In genomic region chr17:8546366-8546765, GRCm38 (mm10) we compare ENCODE assay signal across 32 mouse cellular contexts. TPM values are rescaled to one million over a fixed set of nuclear protein-coding genes. Genes with fewer than 3 reads are reported as not detected.
DNase-seq lines count a peak whose midpoint lies in the region; ATAC-seq and TF ChIP-seq lines count a peak whose summit lies in the region.
"Had no signal": no experiment of that assay in that cellular context is flagged by ENCODE, and none has a peak within 500 bp of the region (broad histone marks: within the 10 kb centered on the region; RNA-seq: fewer than 3 reads in every experiment).

No protein-coding gene starts in this region.

- H3K4me3 ChIP-seq in hindbrain, postnatal 0 days (ENCODE audit: low read length), result no peak overlapping the region
- H3K4me3 ChIP-seq: embryonic facial prominence, embryonic 10.5 days; embryonic facial prominence, embryonic 13.5 days; erythroblast, embryonic 14.5 days; forebrain, embryonic 12.5 days; forebrain, embryonic 15.5 days; heart, adult 2 months; heart, embryonic 10.5 days; heart, embryonic 13.5 days had no signal

- TF ChIP-seq CTCF in hindbrain, postnatal 0 days (IDR thresholded peaks at IDR 0.05; ENCODE audit: low read depth), result no peak

- H3K36me3 ChIP-seq in hindbrain, postnatal 0 days (ENCODE audit: insufficient read depth, low read length), result no peaks in the 10 kb centered on the region
- H3K36me3 ChIP-seq: embryonic facial prominence, embryonic 10.5 days; embryonic facial prominence, embryonic 13.5 days; forebrain, embryonic 12.5 days; forebrain, embryonic 15.5 days; heart, embryonic 10.5 days; heart, embryonic 13.5 days had no signal

- no peaks in the 10 kb centered on the region for H3K9me3 ChIP-seq in hindbrain, postnatal 0 days (ENCODE audit: low read length)
- H3K9me3 ChIP-seq: embryonic facial prominence, embryonic 10.5 days; embryonic facial prominence, embryonic 13.5 days; forebrain, embryonic 12.5 days; forebrain, embryonic 15.5 days; heart, embryonic 10.5 days; heart, embryonic 13.5 days had no signal

- peak; percentile 76 to 84 for DNase-seq in adrenal gland, adult (ENCODE audit: inconsistent age in 2 of 2, low spot score in 1 of 2)
- no peak for DNase-seq in adrenal gland, postnatal 4 days (ENCODE audit: low spot score in 2 of 2)
- DNase-seq in ZHBTc4 (ENCODE audit: low read depth, low spot score), result peak; percentile 21
- DNase-seq in adrenal gland, postnatal 10 days, result peak; percentile 37
- peak; percentile 56 to 61 for DNase-seq in adrenal gland, postnatal 36 days
- no peak for DNase-seq in hindbrain, postnatal 0 days (ENCODE audit: low spot score)
- DNase-seq in urinary bladder, postnatal 25 days (ENCODE audit: low spot score), result no peak
- DNase-seq: cerebellum, adult 18-20 months; cerebellum, adult 9-11 months; cerebellum, postnatal 25 days; embryo, embryonic 11 days; gastrocnemius, postnatal 36 days; heart, adult 2 months; heart, postnatal 14 days; heart, postnatal 4 days; kidney, adult 2 months had no signal

- no peak overlapping the region for H3K27ac ChIP-seq in hindbrain, postnatal 0 days
- H3K27ac ChIP-seq: embryonic facial prominence, embryonic 10.5 days; embryonic facial prominence, embryonic 13.5 days; forebrain, embryonic 12.5 days; forebrain, embryonic 15.5 days; heart, adult 2 months; heart, embryonic 10.5 days; heart, embryonic 13.5 days; hindbrain, embryonic 14.5 days had no signal

- H3K4me1 ChIP-seq in hindbrain, postnatal 0 days (ENCODE audit: insufficient read depth, low read length), result no peaks in the 10 kb centered on the region
- H3K4me1 ChIP-seq: forebrain, embryonic 12.5 days; forebrain, embryonic 15.5 days; heart, embryonic 13.5 days had no signal

- H3K9ac ChIP-seq in hindbrain, postnatal 0 days (replicated peaks; ENCODE audit: low read length), result no peak overlapping the region
- H3K9ac ChIP-seq: embryonic facial prominence, embryonic 13.5 days; forebrain, embryonic 12.5 days; forebrain, embryonic 15.5 days; heart, embryonic 13.5 days; hindbrain, embryonic 14.5 days had no signal

- 91% methylated on average over 9 of the region's 9 CpGs for WGBS in hindbrain, postnatal 0 days

- no peak overlapping the region for H3K4me2 ChIP-seq in hindbrain, postnatal 0 days (ENCODE audit: low read depth, low read length)
- H3K4me2 ChIP-seq: embryonic facial prominence, embryonic 13.5 days; forebrain, embryonic 12.5 days; forebrain, embryonic 15.5 days; heart, embryonic 13.5 days; hindbrain, embryonic 14.5 days had no signal

- ATAC-seq in hindbrain, postnatal 0 days, result no peak
- ATAC-seq: forebrain, embryonic 15.5 days had no signal

- no peaks in the 10 kb centered on the region; the same call in 1 of the 2 replicates for H3K27me3 ChIP-seq in hindbrain, postnatal 0 days (ENCODE audit: insufficient read depth, low read length)
- H3K27me3 ChIP-seq: embryonic facial prominence, embryonic 13.5 days; forebrain, embryonic 12.5 days; forebrain, embryonic 15.5 days had no signal

RNA-seq across cellular contexts. Expression of gene Gm17087, which starts 20.4 kb away (rescaled TPM):
- total RNA-seq in adrenal gland, postnatal 4 days (2021), result not detected
- total RNA-seq in adrenal gland, postnatal 10 days (2021), result not detected
- not detected for total RNA-seq in adrenal gland, postnatal 36 days (2021)
- total RNA-seq in hindbrain, postnatal 0 days (2014; rRNA removed), result not detected in 2 replicates
- polyA plus RNA-seq in hindbrain, postnatal 0 days (2015; fragmentation: Nextera tagmentation; extraction: Ambion mirVana), result not detected in 2 replicates
- total RNA-seq: ES-E14; gastrocnemius, adult 8-10 months; gastrocnemius, postnatal 36 days; granulocyte monocyte progenitor cell, adult 5-6 weeks; heart, adult 2 months; heart, postnatal 14 days; heart, postnatal 4 days had no signal
- polyA plus RNA-seq: brain, embryonic 14.5 days; cortical plate, adult 2 months; embryonic facial prominence, embryonic 10.5 days; embryonic facial prominence, embryonic 13.5 days; erythroblast, embryonic 14.5 days; forebrain, embryonic 12.5 days; forebrain, embryonic 15.5 days; heart, adult 2 months; heart, embryonic 10.5 days; heart, embryonic 13.5 days; heart, embryonic 16.5 days; hindbrain, embryonic 11.5 days; hindbrain, embryonic 14.5 days; intestine, embryonic 14.5 days; kidney, adult 2 months had no signal

RNA-seq across cellular contexts. Expression of gene Pde10a, which starts 21.2 kb away (rescaled TPM):
- 10 to 100 TPM; 20.2 to 21.3 TPM for total RNA-seq in adrenal gland, postnatal 4 days (2021)
- 10 to 100 TPM; 12.4 to 20.0 TPM for total RNA-seq in adrenal gland, postnatal 10 days (2021)
- total RNA-seq in adrenal gland, postnatal 36 days (2021), result 10 to 100 TPM; 20.6 to 62.1 TPM
- total RNA-seq in hindbrain, postnatal 0 days (2014; rRNA removed), result 37.8 and 38.5 TPM in 2 replicates
- 8.2 and 8.4 TPM in 2 replicates for polyA plus RNA-seq in hindbrain, postnatal 0 days (2015; fragmentation: Nextera tagmentation; extraction: Ambion mirVana)
- polyA plus RNA-seq: erythroblast, embryonic 14.5 days had no signal

Comparison
In these comparisons a context has a peak if more than half of its experiments do, and no peak if none do; other contexts are left out.
1. DNase-seq: peak in adrenal gland, adult (2 of 2), ZHBTc4 (single experiment), adrenal gland, postnatal 10 days (single experiment) and adrenal gland, postnatal 36 days (2 of 2); none in adrenal gland, postnatal 4 days (0 of 2), hindbrain, postnatal 0 days (single experiment) and urinary bladder, postnatal 25 days (single experiment).